Comparison of ENCODE assay signal across 13 mouse cellular contexts in genomic region chr17:31694023-31694376, GRCm38 (mm10). TPM values are rescaled to one million over a fixed set of nuclear protein-coding genes. Genes with fewer than 3 reads are reported as not detected.
DNase-seq lines count a peak whose midpoint lies in the region; ATAC-seq lines count a peak whose summit lies in the region.
"Had no signal": no experiment of that assay in that cellular context is flagged by ENCODE, and none has a peak within 500 bp of the region (broad histone marks: within the 10 kb centered on the region; RNA-seq: fewer than 3 reads in every experiment).

No protein-coding gene starts in this region.

- ATAC-seq in limb, embryonic 11.5 days (ENCODE audit: insufficient number of reproducible peaks, low FRiP score, low TSS enrichment, low read depth) = 0 out of 2 replicates have a peak, but pooled peaks have one; percentile 47
- ATAC-seq in embryonic facial prominence, embryonic 14.5 days (ENCODE audit: low read depth) = 0 out of 2 replicates have a peak, but pooled peaks have one; percentile 42
- 0 out of 2 replicates have a peak, but pooled peaks have one; percentile 27 for ATAC-seq in midbrain, embryonic 14.5 days (ENCODE audit: low FRiP score, low TSS enrichment)

- H3K9ac ChIP-seq in limb, embryonic 11.5 days (ENCODE audit: low read length) = no peak overlapping the region
- no peak overlapping the region for H3K9ac ChIP-seq in embryonic facial prominence, embryonic 14.5 days (ENCODE audit: low read depth, low read length)
- no peak overlapping the region for H3K9ac ChIP-seq in midbrain, embryonic 14.5 days (replicated peaks; ENCODE audit: low read length)

- 0 out of 2 replicates have a peak overlapping the region, but pooled peaks have one; percentile 7 for H3K4me2 ChIP-seq in limb, embryonic 11.5 days (ENCODE audit: low read depth, severe bottlenecking)
- no peak overlapping the region for H3K4me2 ChIP-seq in embryonic facial prominence, embryonic 14.5 days (ENCODE audit: low read depth, low read length)
- no peak overlapping the region for H3K4me2 ChIP-seq in midbrain, embryonic 14.5 days (ENCODE audit: low read length)

- no peaks in the 10 kb centered on the region for H3K27me3 ChIP-seq in heart, embryonic 10.5 days (ENCODE audit: insufficient read depth, poor library complexity, severe bottlenecking)
- H3K27me3 ChIP-seq in limb, embryonic 11.5 days (ENCODE audit: control insufficient read depth, insufficient read depth, low read length) = no peaks in the 10 kb centered on the region
- no peaks in the 10 kb centered on the region for H3K27me3 ChIP-seq in limb, embryonic 10.5 days (ENCODE audit: low read depth, poor library complexity, severe bottlenecking)
- no peaks in the 10 kb centered on the region for H3K27me3 ChIP-seq in embryonic facial prominence, embryonic 14.5 days (replicated peaks; ENCODE audit: control insufficient read depth, insufficient read depth, low read length)
- no peaks in the 10 kb centered on the region for H3K27me3 ChIP-seq in midbrain, embryonic 14.5 days (ENCODE audit: control insufficient read depth, insufficient read depth, low read length)

- H3K4me3 ChIP-seq in heart, embryonic 10.5 days = no peak overlapping the region
- H3K4me3 ChIP-seq in limb, embryonic 11.5 days (ENCODE audit: low read depth, low read length) = no peak overlapping the region
- no peak overlapping the region for H3K4me3 ChIP-seq in limb, embryonic 10.5 days
- H3K4me3 ChIP-seq in embryonic facial prominence, embryonic 14.5 days (ENCODE audit: low read depth, low read length) = no peak overlapping the region
- H3K4me3 ChIP-seq in midbrain, embryonic 14.5 days (replicated peaks; ENCODE audit: low read depth, low read length) = no peak overlapping the region

- WGBS in heart, embryonic 10.5 days = 67% methylated on average over 7 of the region's 7 CpGs
- 64% methylated on average over 7 of the region's 7 CpGs for WGBS in limb, embryonic 11.5 days
- 76% methylated on average over 7 of the region's 7 CpGs for WGBS in limb, embryonic 10.5 days
- WGBS in embryonic facial prominence, embryonic 14.5 days = 69% methylated on average over 7 of the region's 7 CpGs
- 75% methylated on average over 7 of the region's 7 CpGs for WGBS in midbrain, embryonic 14.5 days

- H3K4me1 ChIP-seq in heart, embryonic 10.5 days = peaks cover 32% of the 10 kb centered on the region
- peaks cover 8% of the 10 kb centered on the region for H3K4me1 ChIP-seq in limb, embryonic 11.5 days (ENCODE audit: control insufficient read depth, insufficient read depth, low read length)
- peaks cover 12% of the 10 kb centered on the region for H3K4me1 ChIP-seq in limb, embryonic 10.5 days
- H3K4me1 ChIP-seq in embryonic facial prominence, embryonic 14.5 days (ENCODE audit: control insufficient read depth, insufficient read depth, low read length) = no peaks in the 10 kb centered on the region
- peaks cover 16% of the 10 kb centered on the region for H3K4me1 ChIP-seq in midbrain, embryonic 14.5 days (ENCODE audit: control insufficient read depth, insufficient read depth, low read length)

- H3K36me3 ChIP-seq in heart, embryonic 10.5 days = no peaks in the 10 kb centered on the region
- no peaks in the 10 kb centered on the region for H3K36me3 ChIP-seq in limb, embryonic 11.5 days (ENCODE audit: control insufficient read depth, insufficient read depth, low read length)
- no peaks in the 10 kb centered on the region for H3K36me3 ChIP-seq in limb, embryonic 10.5 days
- no peaks in the 10 kb centered on the region for H3K36me3 ChIP-seq in embryonic facial prominence, embryonic 14.5 days (ENCODE audit: control insufficient read depth, insufficient read depth, low read length)
- H3K36me3 ChIP-seq in midbrain, embryonic 14.5 days (ENCODE audit: control insufficient read depth, insufficient read depth, low read length) = no peaks in the 10 kb centered on the region

- no peak for DNase-seq in heart, embryonic 10.5 days (ENCODE audit: low spot score)
- DNase-seq in heart, adult 18-20 months = no peak
- DNase-seq in limb, embryonic 11.5 days (ENCODE audit: low spot score) = no peak
- DNase-seq in limb, embryonic 10.5 days (ENCODE audit: low spot score) = no peak
- no peak for DNase-seq in embryonic facial prominence, embryonic 14.5 days (ENCODE audit: low spot score)
- DNase-seq in midbrain, embryonic 14.5 days = no peak
- DNase-seq in left cerebral cortex, adult 11 months (ENCODE audit: low spot score) = no peak
- no peak for DNase-seq in right cerebral cortex, postnatal 25 days
- DNase-seq: kidney, adult 11 months had no signal

- H3K9me3 ChIP-seq in heart, embryonic 10.5 days = no peaks in the 10 kb centered on the region; the same call in 1 of the 2 replicates
- no peaks in the 10 kb centered on the region for H3K9me3 ChIP-seq in limb, embryonic 11.5 days (ENCODE audit: control insufficient read depth, low read length)
- H3K9me3 ChIP-seq in limb, embryonic 10.5 days (replicated peaks) = no peaks in the 10 kb centered on the region
- no peaks in the 10 kb centered on the region for H3K9me3 ChIP-seq in embryonic facial prominence, embryonic 14.5 days (ENCODE audit: control insufficient read depth, low read length)
- no peaks in the 10 kb centered on the region for H3K9me3 ChIP-seq in midbrain, embryonic 14.5 days (ENCODE audit: control insufficient read depth, low read length)

- H3K27ac ChIP-seq in heart, embryonic 10.5 days = peak overlapping the region; percentile 84
- no peak overlapping the region for H3K27ac ChIP-seq in limb, embryonic 11.5 days (replicated peaks; ENCODE audit: low read depth, low read length)
- no peak overlapping the region for H3K27ac ChIP-seq in limb, embryonic 10.5 days
- no peak overlapping the region for H3K27ac ChIP-seq in embryonic facial prominence, embryonic 14.5 days (replicated peaks; ENCODE audit: low read depth, low read length)
- no peak overlapping the region for H3K27ac ChIP-seq in midbrain, embryonic 14.5 days (replicated peaks; ENCODE audit: low read depth, low read length)

RNA-seq across cellular contexts. Expression of gene Cryaa, which starts 16.4 kb away (rescaled TPM):
- polyA plus RNA-seq in heart, embryonic 10.5 days (2016; fragmentation: Nextera tagmentation; extraction: Ambion mirVana) = not detected in 2 replicates
- total RNA-seq in heart, adult 18-20 months (2021) = not detected
- not detected in 2 replicates for polyA plus RNA-seq in limb, embryonic 11.5 days (2014; fragmentation: Nextera tagmentation; extraction: Ambion mirVana)
- not detected in 2 replicates for polyA plus RNA-seq in limb, embryonic 10.5 days (2016; fragmentation: Nextera tagmentation; extraction: Ambion mirVana)
- polyA plus RNA-seq in embryonic facial prominence, embryonic 14.5 days (2014; fragmentation: Nextera tagmentation; extraction: Ambion mirVana) = 0.41 and 0.89 TPM in 2 replicates
- not detected in 2 replicates for polyA plus RNA-seq in midbrain, embryonic 14.5 days (2014; fragmentation: Nextera tagmentation; extraction: Ambion mirVana)
- total RNA-seq: common myeloid progenitor, adult 5-6 weeks had no signal
- polyA plus RNA-seq: C2C12; gonadal fat pad, adult 2 months; liver, embryonic 11.5 days had no signal

RNA-seq across cellular contexts. Expression of gene U2af1, which starts 35.3 kb away (rescaled TPM):
- polyA plus RNA-seq in heart, embryonic 10.5 days (2016; fragmentation: Nextera tagmentation; extraction: Ambion mirVana) = 271 and 373 TPM in 2 replicates
- total RNA-seq in heart, adult 18-20 months (2021) = 10 to 100 TPM; 68.6 to 77.1 TPM
- 230 and 242 TPM in 2 replicates for polyA plus RNA-seq in limb, embryonic 11.5 days (2014; fragmentation: Nextera tagmentation; extraction: Ambion mirVana)
- 473 and 525 TPM in 2 replicates for polyA plus RNA-seq in limb, embryonic 10.5 days (2016; fragmentation: Nextera tagmentation; extraction: Ambion mirVana)
- 134 and 139 TPM in 2 replicates for polyA plus RNA-seq in embryonic facial prominence, embryonic 14.5 days (2014; fragmentation: Nextera tagmentation; extraction: Ambion mirVana)
- polyA plus RNA-seq in midbrain, embryonic 14.5 days (2014; fragmentation: Nextera tagmentation; extraction: Ambion mirVana) = 124 and 168 TPM in 2 replicates

RNA-seq across cellular contexts. Expression of gene Cbs, which starts 57.0 kb away (rescaled TPM):
- polyA plus RNA-seq in heart, embryonic 10.5 days (2016; fragmentation: Nextera tagmentation; extraction: Ambion mirVana) = 0.89 and 2.1 TPM in 2 replicates
- 1 to 10 TPM; 3.4 to 4.9 TPM for total RNA-seq in heart, adult 18-20 months (2021)
- 1.5 and 3.8 TPM in 2 replicates for polyA plus RNA-seq in limb, embryonic 11.5 days (2014; fragmentation: Nextera tagmentation; extraction: Ambion mirVana)
- polyA plus RNA-seq in limb, embryonic 10.5 days (2016; fragmentation: Nextera tagmentation; extraction: Ambion mirVana) = 1.9 and 2.3 TPM in 2 replicates
- polyA plus RNA-seq in embryonic facial prominence, embryonic 14.5 days (2014; fragmentation: Nextera tagmentation; extraction: Ambion mirVana) = 3.9 and 4.8 TPM in 2 replicates
- polyA plus RNA-seq in midbrain, embryonic 14.5 days (2014; fragmentation: Nextera tagmentation; extraction: Ambion mirVana) = 4.9 and 5.5 TPM in 2 replicates
